Comparison of ENCODE assay signal across 8 mouse cellular contexts in the genomic region with DNA sequence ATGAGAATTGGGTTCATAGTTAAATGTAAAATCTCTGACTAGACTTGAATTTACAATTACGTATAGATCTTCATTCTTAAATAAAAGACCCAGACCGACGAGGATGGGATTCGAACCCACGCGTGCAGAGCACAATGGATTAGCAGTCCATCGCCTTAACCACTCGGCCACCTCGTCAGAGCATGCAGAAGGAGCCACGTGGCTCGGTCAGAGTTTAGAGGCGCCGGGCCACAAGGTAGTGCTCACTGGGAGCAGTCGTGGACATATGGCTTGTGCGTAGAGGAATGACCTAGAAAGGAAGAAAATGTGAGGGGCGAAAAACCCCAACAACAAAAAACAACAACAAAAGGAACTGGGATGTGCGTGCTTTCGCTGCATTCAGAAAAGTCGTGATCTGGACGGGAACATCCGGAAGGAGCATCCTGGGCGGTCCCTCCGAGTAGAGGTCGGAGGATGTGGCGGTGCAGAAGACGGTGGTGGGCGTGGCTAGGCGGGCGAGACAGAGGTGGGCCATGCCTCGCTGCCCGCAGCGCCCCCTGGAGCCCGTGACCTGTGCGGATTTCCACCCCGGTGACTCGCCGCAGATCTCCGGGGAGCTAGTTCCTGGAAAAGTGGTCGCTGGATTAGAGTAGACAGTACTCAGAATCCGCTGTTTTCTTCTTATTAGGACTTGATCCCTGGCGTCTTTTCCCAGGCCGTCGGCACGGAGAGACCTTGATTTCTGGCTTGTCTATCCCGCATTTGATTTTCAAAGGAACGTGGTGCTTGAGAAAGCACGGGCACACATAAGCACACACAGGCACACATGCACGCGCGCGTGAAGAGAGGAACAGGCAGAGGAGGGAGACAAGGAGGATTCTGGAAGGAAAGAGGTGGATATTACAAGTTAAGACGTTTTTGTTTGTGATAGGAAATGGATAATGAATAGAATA. TPM values are rescaled to one million over a fixed set of nuclear protein-coding genes. Genes with fewer than 3 reads are reported as not detected.
DNase-seq lines count a peak whose midpoint lies in the region; ATAC-seq and TF ChIP-seq lines count a peak whose summit lies in the region.

No protein-coding gene starts in this region.

- no peak overlapping the region for H3K27ac ChIP-seq in cortical plate, adult 2 months (ENCODE audit: insufficient read depth, low read length)

- peak; percentile 87 for ATAC-seq in activated CD4-positive, CD25-positive, alpha-beta regulatory T cell, adult 4 months
- ATAC-seq in megakaryocyte, adult 5-6 weeks (ENCODE audit: poor library complexity, severe bottlenecking) = peak; percentile 95

- no peak for TF ChIP-seq POLR2A in cortical plate, adult 2 months (IDR thresholded peaks at IDR 0.05; ENCODE audit: extremely low read depth, insufficient read depth, low read length)

- DNase-seq in gastrocnemius, adult 8-10 months (ENCODE audit: low spot score in 2 of 2) = peak; percentile 71 to 77
- peak; percentile 87 for DNase-seq in hindlimb bud, embryonic 11.5 days (ENCODE audit: extremely low spot score, low read depth, low spot score)
- DNase-seq in left cerebral cortex, adult 8-10 months (ENCODE audit: low spot score in 2 of 2) = peak; percentile 84 to 94
- DNase-seq in right cerebral cortex, adult 18-20 months = peak; percentile 90
- peak; percentile 70 for DNase-seq in urinary bladder, adult 2 months (ENCODE audit: low spot score)

- no peaks in the 10 kb centered on the region for H3K4me1 ChIP-seq in cortical plate, adult 2 months (ENCODE audit: control insufficient read depth, insufficient read depth, low read length)

- H3K4me3 ChIP-seq in cortical plate, adult 2 months (ENCODE audit: insufficient read depth, low read length) = peak overlapping the region; percentile 49

- peak; percentile 21; the same call in 1 of the 2 replicates for TF ChIP-seq CTCF in cortical plate, adult 2 months (IDR thresholded peaks at IDR 0.05; ENCODE audit: extremely low read depth, insufficient read depth, low read length)

RNA-seq across cellular contexts. Expression of a gene that starts 7.8 kb away (rescaled TPM):
- 10 to 100 TPM in 1 of 2 experiments, 1 to 10 TPM in 1; 4.4 to 13.9 TPM for polyA plus RNA-seq in activated CD4-positive, CD25-positive, alpha-beta regulatory T cell, adult 4 months (2017; shearing (Covaris generic))
- polyA plus RNA-seq in cortical plate, adult 2 months (2012; rRNA removed) = 0.64 and 0.69 TPM in 2 replicates
- 1 to 10 TPM in 2 of 4 experiments, under 1 TPM in 2; 0.75 to 2.9 (median 1.3) TPM for total RNA-seq in gastrocnemius, adult 8-10 months (2022)
- total RNA-seq in left cerebral cortex, adult 8-10 months (2022) = 10 to 100 TPM in 2 of 4 experiments, 1 to 10 TPM in 2; 7.2 to 11.6 (median 10.4) TPM
- total RNA-seq in megakaryocyte, adult 5-6 weeks (2015) = 57.4 and 58.7 TPM in 2 replicates
- 645 and 753 TPM in 2 replicates for total RNA-seq in megakaryocyte, adult 5-6 weeks (2017)
- polyA plus RNA-seq in urinary bladder, adult 2 months (2012; rRNA removed) = 0.65 and 1.6 TPM in 2 replicates

RNA-seq across cellular contexts. Expression of a gene that starts 8.1 kb away (rescaled TPM):
- not detected for polyA plus RNA-seq in activated CD4-positive, CD25-positive, alpha-beta regulatory T cell, adult 4 months (2017; shearing (Covaris generic))
- 0.63 and 1.1 TPM in 2 replicates for polyA plus RNA-seq in cortical plate, adult 2 months (2012; rRNA removed)
- total RNA-seq in gastrocnemius, adult 8-10 months (2022) = 1 to 10 TPM in 3 of 4 experiments, not detected in 1; 2.3 to 4.2 (median 2.6) TPM
- 10 to 100 TPM in 3 of 4 experiments, 1 to 10 TPM in 1; 9.0 to 26.2 (median 21.0) TPM for total RNA-seq in left cerebral cortex, adult 8-10 months (2022)
- 43.5 and 58.5 TPM in 2 replicates for total RNA-seq in megakaryocyte, adult 5-6 weeks (2015)
- 942 and 986 TPM in 2 replicates for total RNA-seq in megakaryocyte, adult 5-6 weeks (2017)
- polyA plus RNA-seq in urinary bladder, adult 2 months (2012; rRNA removed) = 0.50 and 0.56 TPM in 2 replicates

RNA-seq across cellular contexts. Expression of a gene that starts 9.7 kb away (rescaled TPM):
- 10 to 100 TPM in 1 of 2 experiments, 1 to 10 TPM in 1; 5.9 to 14.6 TPM for polyA plus RNA-seq in activated CD4-positive, CD25-positive, alpha-beta regulatory T cell, adult 4 months (2017; shearing (Covaris generic))
- 5.7 and 7.9 TPM in 2 replicates for polyA plus RNA-seq in cortical plate, adult 2 months (2012; rRNA removed)
- total RNA-seq in gastrocnemius, adult 8-10 months (2022) = 10 to 100 TPM; 28.5 to 37.8 (median 35.7) TPM
- 10 to 100 TPM; 62.0 to 71.0 (median 68.4) TPM for total RNA-seq in left cerebral cortex, adult 8-10 months (2022)
- total RNA-seq in megakaryocyte, adult 5-6 weeks (2015) = 34.9 and 43.5 TPM in 2 replicates
- 115 and 127 TPM in 2 replicates for total RNA-seq in megakaryocyte, adult 5-6 weeks (2017)
- polyA plus RNA-seq in urinary bladder, adult 2 months (2012; rRNA removed) = 3.2 and 4.3 TPM in 2 replicates

RNA-seq across cellular contexts. Expression of a gene that starts 15.2 kb away (rescaled TPM):
- 1 to 10 TPM; 2.6 to 4.2 TPM for polyA plus RNA-seq in activated CD4-positive, CD25-positive, alpha-beta regulatory T cell, adult 4 months (2017; shearing (Covaris generic))
- 0.50 and 0.64 TPM in 2 replicates for polyA plus RNA-seq in cortical plate, adult 2 months (2012; rRNA removed)
- 1 to 10 TPM in 1 of 4 experiments, under 1 TPM in 1, not detected in 2; 0.75 to 7.0 TPM for total RNA-seq in gastrocnemius, adult 8-10 months (2022)
- 10 to 100 TPM in 3 of 4 experiments, 1 to 10 TPM in 1; 3.0 to 13.9 (median 10.7) TPM for total RNA-seq in left cerebral cortex, adult 8-10 months (2022)
- total RNA-seq in megakaryocyte, adult 5-6 weeks (2015) = 78.9 and 108 TPM in 2 replicates
- 1,539 and 1,747 TPM in 2 replicates for total RNA-seq in megakaryocyte, adult 5-6 weeks (2017)
- polyA plus RNA-seq in urinary bladder, adult 2 months (2012; rRNA removed) = 0.18 and 0.74 TPM in 2 replicates

RNA-seq across cellular contexts. Expression of a gene that starts 15.5 kb away (rescaled TPM):
- 100 to 1,000 TPM in 1 of 2 experiments, not detected in 1; 174 TPM for polyA plus RNA-seq in activated CD4-positive, CD25-positive, alpha-beta regulatory T cell, adult 4 months (2017; shearing (Covaris generic))
- 0.75 TPM in 1 of 2 replicates, not detected in the other for polyA plus RNA-seq in cortical plate, adult 2 months (2012; rRNA removed)
- 1 to 10 TPM in 3 of 4 experiments, not detected in 1; 3.0 to 6.5 (median 5.3) TPM for total RNA-seq in gastrocnemius, adult 8-10 months (2022)
- total RNA-seq in left cerebral cortex, adult 8-10 months (2022) = 10 to 100 TPM in 3 of 4 experiments, not detected in 1; 15.3 to 27.1 (median 22.8) TPM
- total RNA-seq in megakaryocyte, adult 5-6 weeks (2015) = 0.91 and 1.1 TPM in 2 replicates
- total RNA-seq in megakaryocyte, adult 5-6 weeks (2017) = 48.2 and 145 TPM in 2 replicates
- 0.46 TPM in 1 of 2 replicates, not detected in the other for polyA plus RNA-seq in urinary bladder, adult 2 months (2012; rRNA removed)

Comparison
In these comparisons a context has a peak if more than half of its experiments do, and no peak if none do; other contexts are left out.
1. RNA of a gene that starts 7.8 kb away (total RNA-seq): 57.4 to 753 TPM in megakaryocyte, adult 5-6 weeks; 7.2 to 11.6 TPM in left cerebral cortex, adult 8-10 months and 0.75 to 2.9 TPM in gastrocnemius, adult 8-10 months; every median in the first group is over 4 times any median in the second.
2. Peak in every context shown above with its lines, with median percentiles within 50 percentile points of each other: DNase-seq.